Mouse (Mus musculus) right cerebral cortex, adult 2 months (tissue): ENCODE measurements around the gene Gm21988.
A peak's percentile ranks its signal among the peaks of the same experiment; 100 is the strongest.

Experiments
- DNase-seq, 2 experiments: peaks; one replicate each; pipeline ENCODE4 v3.0.0; 2021 to 2022; ENCODE audit warnings: low spot score in 2 of 2

Gene Gm21988

GRCm38 (mm10) chr11:70218039-70218438 lies 21.6 kb downstream of the Gm21988 start:
- DNase-seq: no peak

GRCm38 (mm10) chr11:70216103-70216502 lies 23.5 kb downstream of the Gm21988 start:
- DNase-seq: no peak

DNA sequence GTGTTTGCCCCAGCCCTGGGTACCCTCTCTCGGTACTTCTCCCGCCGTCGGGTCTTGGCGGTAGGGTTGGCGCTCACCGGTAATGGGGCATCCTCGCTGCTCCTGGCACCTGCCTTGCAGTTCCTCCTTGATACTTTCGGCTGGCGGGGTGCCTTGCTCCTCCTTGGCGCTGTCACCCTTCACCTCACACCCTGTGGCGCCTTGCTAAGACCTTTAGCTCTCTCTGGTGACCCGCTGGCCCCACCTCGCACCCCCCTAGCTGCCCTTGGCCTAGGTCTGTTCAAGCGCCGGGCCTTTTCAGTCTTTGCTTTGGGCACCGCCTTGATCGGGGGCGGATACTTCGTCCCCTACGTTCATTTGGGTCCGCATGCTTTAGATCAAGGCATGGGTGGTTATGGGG lies 24.3 kb downstream of the Gm21988 start:
- no peak for DNase-seq

DNA sequence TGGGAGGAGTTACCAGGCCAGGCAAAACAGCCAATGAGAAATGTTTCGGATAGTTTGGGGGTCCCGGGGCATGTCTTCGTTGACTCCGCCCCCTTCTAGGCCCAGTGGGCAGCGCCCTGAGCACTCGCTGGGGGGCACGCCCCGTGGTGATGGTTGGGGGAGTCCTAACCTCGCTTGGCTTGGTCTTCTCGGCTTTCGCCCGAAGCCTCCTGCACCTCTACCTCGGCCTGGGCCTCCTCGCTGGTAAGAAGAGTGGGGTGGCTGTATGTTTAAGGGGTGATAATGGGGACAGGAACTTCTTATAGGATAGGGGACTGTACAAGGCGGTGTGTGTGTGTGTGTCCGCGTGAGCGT lies 24.8 kb downstream of the Gm21988 start:
- no peak for DNase-seq

GRCm38 (mm10) chr11:70214191-70214855 lies 25.3 kb downstream of the Gm21988 start:
- no peak for DNase-seq

- no peak for DNase-seq
Measured at GRCm38 (mm10) chr11:70213736-70214135, 25.9 kb downstream of the Gm21988 start.

DNA sequence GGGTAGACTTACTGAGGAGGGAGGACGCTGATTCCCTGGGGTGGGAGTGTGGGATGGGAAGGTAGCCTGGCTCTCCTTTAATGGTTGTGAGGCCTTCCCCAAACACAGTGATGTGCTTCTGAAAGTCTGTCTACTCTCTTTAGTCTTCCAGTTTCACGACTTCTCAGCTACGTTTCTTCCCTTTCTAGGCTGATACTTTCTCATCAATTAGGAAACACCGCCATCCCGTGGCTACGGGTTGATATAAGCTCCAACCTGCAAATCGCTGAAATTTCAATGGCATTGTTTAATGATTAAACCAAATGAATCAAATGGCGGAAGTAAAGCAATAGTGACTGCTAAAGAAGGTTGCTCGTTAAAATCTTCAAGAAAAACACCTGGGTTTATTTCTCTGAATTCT lies 26.7 kb downstream of the Gm21988 start:
- peak in 1 of 2 experiments; percentile 85 for DNase-seq

GRCm38 (mm10) chr11:70212423-70212822 lies 27.2 kb downstream of the Gm21988 start, which contains the start of gene Slc16a11:
Gene Slc16a11 (plus strand): TSS chr11:70212752.
- DNase-seq: no peak

DNA sequence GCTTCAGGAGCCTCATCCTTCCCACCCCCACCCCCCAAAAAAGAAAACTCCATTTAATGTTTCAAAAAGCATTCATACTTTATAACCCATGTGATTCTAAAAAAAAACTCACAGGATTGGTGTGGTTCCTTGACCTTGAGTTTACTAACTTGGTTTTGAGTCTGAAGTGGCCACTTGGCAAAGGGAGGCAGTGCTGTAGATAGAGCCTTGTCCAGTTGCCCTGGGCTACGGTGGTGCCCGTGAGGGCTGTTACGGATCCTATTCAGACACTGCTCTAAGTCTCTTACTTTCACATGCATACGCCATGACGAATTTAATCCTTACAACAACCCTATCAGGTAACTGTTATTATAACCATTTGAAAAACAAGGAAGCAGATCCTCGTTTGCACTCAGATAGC lies 27.7 kb downstream of the Gm21988 start:
- no peak for DNase-seq

- no peak for DNase-seq
Measured at GRCm38 (mm10) chr11:70210681-70211080, 28.9 kb downstream of the Gm21988 start.

DNA sequence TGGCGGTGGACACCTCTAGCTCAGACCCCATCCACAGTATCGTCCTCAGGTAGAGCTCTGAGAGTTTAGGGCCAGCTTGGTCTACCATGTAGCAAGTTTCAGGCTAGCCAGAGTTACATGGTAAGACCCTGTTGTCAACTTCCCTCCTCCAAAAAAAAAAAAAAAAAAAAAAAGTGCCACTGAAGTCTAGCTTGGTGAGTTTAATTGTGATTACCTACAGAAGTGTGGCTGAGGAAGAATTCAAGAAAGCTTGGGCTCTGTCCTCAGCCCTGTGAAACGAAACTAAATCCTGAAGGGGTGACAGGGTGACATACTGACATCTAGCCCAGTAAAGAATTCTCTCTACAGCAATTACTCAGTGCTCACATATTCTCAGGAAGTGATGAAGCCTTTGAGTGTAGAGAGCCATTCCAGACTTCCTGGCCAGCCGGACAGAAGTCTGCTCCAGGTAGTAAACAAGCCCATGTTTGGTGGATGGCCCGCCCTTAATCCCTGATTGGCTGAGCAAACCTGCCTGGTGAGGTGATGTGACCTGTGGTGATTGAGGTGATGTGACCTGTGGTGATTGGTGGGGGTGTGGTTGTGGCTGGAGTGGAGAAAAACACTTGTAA lies 30.7 kb downstream of the Gm21988 start:
- DNase-seq: no peak

- no peak for DNase-seq
Measured at GRCm38 (mm10) chr11:70207283-70207682, 32.3 kb downstream of the Gm21988 start.

DNA sequence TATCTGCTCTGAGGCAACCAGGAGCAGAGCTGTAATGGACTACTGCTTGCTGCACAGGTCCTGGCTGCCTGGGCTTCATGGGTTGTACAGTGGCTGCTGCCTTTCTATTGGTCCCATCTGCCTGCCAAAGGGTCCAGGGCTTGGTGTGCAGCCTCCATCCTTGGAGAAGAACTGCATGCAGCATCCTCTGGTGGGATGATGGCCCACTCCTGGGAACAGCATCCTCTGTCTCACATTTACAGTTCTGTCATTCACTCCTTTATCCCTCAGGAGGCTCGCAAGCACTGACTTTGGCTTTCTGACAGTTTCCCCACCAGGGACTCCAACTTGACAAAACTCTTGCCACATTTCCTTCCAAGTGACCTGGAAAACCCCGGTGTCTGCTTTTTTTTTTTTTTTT lies 32.8 kb downstream of the Gm21988 start:
- no peak for DNase-seq

DNA sequence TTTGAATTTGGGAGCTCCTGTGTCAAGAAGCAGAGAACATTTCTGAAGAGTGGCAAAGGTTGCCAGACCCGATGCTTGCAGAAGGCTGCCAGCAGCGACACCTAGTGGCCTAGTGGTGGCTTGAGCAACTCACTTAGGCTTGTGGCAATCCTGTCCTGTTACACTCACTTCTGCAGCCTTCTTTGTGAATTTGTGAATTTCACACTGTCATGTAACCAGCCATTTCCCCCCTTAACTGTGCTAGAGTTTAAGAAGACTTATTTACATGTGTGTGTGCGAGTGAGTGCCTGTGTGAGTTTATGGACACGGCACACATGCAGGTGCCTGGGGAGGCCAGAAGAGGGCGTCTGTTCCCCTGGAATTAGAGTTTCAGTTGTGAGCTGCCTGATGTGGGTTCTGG lies 37.9 kb downstream of the Gm21988 start:
- DNase-seq: peak; percentile 78 to 79

DNA sequence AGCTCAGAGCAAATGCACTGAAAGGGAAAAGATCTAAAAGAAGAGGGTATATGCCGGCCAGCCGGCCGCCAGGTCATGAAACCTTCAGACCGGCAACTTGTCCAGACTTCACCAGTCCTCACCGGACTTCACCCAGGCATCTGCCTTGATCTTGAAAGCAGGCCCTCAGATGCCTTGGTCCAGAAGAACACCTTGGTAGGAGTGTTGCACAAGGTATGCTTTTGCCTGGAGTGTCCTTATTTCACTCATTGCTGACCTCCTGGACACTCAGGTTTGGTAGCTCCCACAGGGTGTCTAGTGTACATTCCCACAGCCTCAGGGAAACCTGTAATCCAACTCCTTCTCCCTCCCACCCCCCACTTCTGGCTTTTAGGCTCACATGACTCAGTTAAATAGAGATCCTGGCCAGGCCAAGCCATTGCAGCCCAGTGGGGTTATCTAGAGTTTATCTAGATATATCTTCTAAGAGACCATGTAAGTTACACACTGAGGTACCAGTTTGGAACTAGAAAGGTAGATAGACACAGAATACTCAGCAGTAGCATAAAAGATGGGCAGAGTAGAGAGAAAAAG lies 39.5 kb downstream of the Gm21988 start:
- no peak for DNase-seq

- no peak for DNase-seq
Measured at GRCm38 (mm10) chr11:70199107-70199506, 40.5 kb downstream of the Gm21988 start.

DNA sequence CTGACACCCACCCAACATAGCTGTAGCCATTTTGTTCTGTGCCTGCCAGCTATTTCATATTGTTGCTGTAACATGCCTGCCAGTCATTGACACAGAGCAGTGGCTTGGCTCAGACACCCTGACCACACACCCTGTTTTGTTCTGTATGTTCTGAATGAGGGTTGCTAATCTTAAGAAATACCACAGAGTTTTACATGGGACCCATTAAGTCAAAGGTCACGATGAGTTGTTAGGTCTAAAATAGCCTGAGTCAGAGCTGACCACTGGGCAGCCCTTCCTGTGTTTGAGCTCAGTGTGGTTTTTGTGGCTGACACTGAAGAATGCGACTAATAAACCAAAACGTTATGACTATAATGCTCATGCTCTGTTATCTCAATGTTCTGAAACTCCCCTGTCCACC lies 41.3 kb downstream of the Gm21988 start:
- no peak for DNase-seq

DNA sequence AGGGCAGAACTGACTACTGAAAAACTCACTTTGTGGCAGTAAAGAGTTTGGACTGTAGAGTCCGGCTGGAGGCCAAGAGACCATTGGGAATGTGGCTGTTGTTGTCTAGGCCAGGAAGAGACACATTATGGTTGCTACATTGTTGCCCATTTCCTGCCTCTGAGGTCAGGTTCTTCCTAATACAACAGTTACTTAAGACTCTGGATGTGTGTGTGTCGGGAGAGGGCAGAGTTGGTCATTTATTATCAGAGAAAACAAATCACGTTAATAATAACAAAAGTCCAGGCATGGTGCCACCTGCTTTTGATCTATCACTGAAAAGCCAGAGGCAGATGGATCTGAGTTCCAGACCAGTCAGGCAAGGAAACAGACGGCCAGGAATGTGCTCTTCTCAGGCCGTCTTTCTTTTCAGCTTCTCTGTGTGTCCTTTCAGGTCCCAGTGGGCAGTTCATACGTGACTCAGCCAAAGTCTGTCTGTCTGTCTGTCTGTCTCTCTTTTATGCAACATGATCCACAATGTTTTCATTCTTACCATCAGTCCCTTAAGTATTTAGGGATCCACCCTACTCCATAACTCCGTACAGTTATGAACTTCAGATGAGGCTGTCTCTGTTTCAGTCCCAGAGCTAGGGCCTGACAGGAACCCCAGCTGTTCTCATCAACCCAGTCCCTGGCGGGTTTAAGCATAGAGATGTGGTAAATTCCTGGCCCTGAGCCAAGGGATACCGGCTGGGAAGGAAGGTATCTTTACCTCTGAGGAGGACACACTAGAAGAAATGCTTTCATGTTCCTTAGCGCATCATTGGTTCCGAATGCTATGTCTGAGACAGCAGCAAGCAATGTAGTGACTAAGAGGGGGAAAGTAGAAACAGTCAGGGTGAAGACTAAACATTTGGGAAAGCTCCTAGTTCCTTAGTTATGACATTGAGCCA lies 46.0 kb downstream of the Gm21988 start:
- DNase-seq: no peak

DNA sequence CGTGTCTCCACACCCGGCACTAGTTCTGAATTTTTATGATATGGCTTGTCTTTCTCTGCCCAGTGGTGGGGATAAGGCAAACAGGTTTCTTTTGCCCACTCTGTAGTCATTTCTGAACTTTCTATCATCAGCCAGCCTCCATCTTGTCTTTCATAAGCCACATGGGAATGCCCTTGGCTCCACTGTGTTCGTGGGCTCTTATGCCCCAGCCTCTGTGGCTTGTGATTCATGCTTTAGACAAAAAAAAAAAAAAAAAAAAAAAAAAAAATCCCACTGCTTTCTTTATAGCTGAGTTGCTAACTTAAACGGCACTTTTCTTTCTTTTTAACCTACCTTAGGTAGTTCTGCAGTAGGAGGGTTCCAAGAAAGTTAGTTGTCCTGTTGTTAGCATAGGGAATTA lies 47.5 kb downstream of the Gm21988 start:
- DNase-seq: no peak

GRCm38 (mm10) chr11:70191188-70191587 lies 48.4 kb downstream of the Gm21988 start:
- DNase-seq: no peak

- DNase-seq: no peak
Measured at GRCm38 (mm10) chr11:70189319-70190134, 50.1 kb downstream of the Gm21988 start.
